Mouse (Mus musculus): ENCODE data around the gene Slc35f1. TPM values are rescaled to one million over a fixed set of nuclear protein-coding genes. Genes with fewer than 3 reads are reported as not detected.

Gene Slc35f1
- polyA plus RNA-seq, 1 experiment from 2014 or later = 10.8 TPM

DNA sequence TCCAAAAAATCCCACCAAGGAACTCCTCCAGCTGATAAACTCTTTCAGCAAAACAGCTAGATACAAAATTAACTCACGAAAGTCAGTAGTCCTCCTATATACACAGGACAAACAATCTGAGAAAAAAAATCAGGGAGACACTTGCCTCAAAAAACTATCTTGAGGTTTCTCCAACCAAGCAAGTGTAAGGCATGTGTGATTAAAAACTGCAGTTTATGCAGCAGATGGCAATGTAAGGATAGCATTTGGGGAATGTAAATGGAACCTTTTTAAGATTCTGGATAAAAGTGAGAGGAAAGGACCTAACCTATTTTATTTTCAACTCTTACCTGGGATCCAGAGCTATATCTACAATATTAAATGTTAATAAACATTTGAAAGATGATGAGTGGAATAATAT lies 129.3 kb downstream of the Slc35f1 start:
- Histone ChIP-seq H3K9me3 (ENCODE audit: control insufficient read depth, low read length) (no peaks in the 10 kb centered on the region), H3K27ac (ENCODE audit: low read depth, low read length) (no peak overlapping the region), H3K27me3 (ENCODE audit: control insufficient read depth, insufficient read depth, low read length) (no peaks in the 10 kb centered on the region), H3K9ac (ENCODE audit: low read depth, low read length) (no peak overlapping the region), H3K36me3 (ENCODE audit: control insufficient read depth, insufficient read depth, low read length) (no peaks in the 10 kb centered on the region), H3K4me1 (replicated peaks; ENCODE audit: control insufficient read depth, insufficient read depth, low read length) (no peaks in the 10 kb centered on the region), H3K4me3 (ENCODE audit: low read depth, low read length) (no peak overlapping the region), H3K4me2 (replicated peaks; ENCODE audit: low read depth, low read length) (no peak overlapping the region)
- DNase-seq (ENCODE audit: low spot score) (no peak), ATAC-seq (ENCODE audit: low FRiP score) (no peak)
- 94% methylated on average over 1 of the region's 1 CpGs for WGBS

- ATAC-seq (ENCODE audit: low FRiP score) (no peak), DNase-seq (ENCODE audit: low spot score) (no peak)
- H3K4me2 ChIP-seq (replicated peaks; ENCODE audit: low read depth, low read length) = no peak overlapping the region
- H3K4me3 ChIP-seq (ENCODE audit: low read depth, low read length) = no peak overlapping the region
- H3K27ac ChIP-seq (ENCODE audit: low read depth, low read length) = no peak overlapping the region
- no peaks in the 10 kb centered on the region for H3K27me3 ChIP-seq (ENCODE audit: control insufficient read depth, insufficient read depth, low read length)
- no peaks in the 10 kb centered on the region for H3K36me3 ChIP-seq (ENCODE audit: control insufficient read depth, insufficient read depth, low read length)
- WGBS = 78% methylated on average over 2 of the region's 2 CpGs
- H3K4me1 ChIP-seq (replicated peaks; ENCODE audit: control insufficient read depth, insufficient read depth, low read length) = no peaks in the 10 kb centered on the region
- H3K9me3 ChIP-seq (ENCODE audit: control insufficient read depth, low read length) = no peaks in the 10 kb centered on the region
- H3K9ac ChIP-seq (ENCODE audit: low read depth, low read length) = no peak overlapping the region
Observed at GRCm38 (mm10) chr10:52822909-52823308, 132.6 kb downstream of the Slc35f1 start.

- no peak overlapping the region for H3K4me3 ChIP-seq (ENCODE audit: low read depth, low read length)
- H3K27me3 ChIP-seq (ENCODE audit: control insufficient read depth, insufficient read depth, low read length) = no peaks in the 10 kb centered on the region
- no peaks in the 10 kb centered on the region for H3K4me1 ChIP-seq (replicated peaks; ENCODE audit: control insufficient read depth, insufficient read depth, low read length)
- H3K9ac ChIP-seq (ENCODE audit: low read depth, low read length) = no peak overlapping the region
- 84% methylated on average over 4 of the region's 4 CpGs for WGBS
- ATAC-seq (ENCODE audit: low FRiP score) (no peak), DNase-seq (ENCODE audit: low spot score) (no peak)
- H3K36me3 ChIP-seq (ENCODE audit: control insufficient read depth, insufficient read depth, low read length) = no peaks in the 10 kb centered on the region
- H3K4me2 ChIP-seq (replicated peaks; ENCODE audit: low read depth, low read length) = no peak overlapping the region
- H3K27ac ChIP-seq (ENCODE audit: low read depth, low read length) = no peak overlapping the region
- H3K9me3 ChIP-seq (ENCODE audit: control insufficient read depth, low read length) = no peaks in the 10 kb centered on the region
Observed at GRCm38 (mm10) chr10:52825746-52826145, 135.4 kb downstream of the Slc35f1 start.

DNA sequence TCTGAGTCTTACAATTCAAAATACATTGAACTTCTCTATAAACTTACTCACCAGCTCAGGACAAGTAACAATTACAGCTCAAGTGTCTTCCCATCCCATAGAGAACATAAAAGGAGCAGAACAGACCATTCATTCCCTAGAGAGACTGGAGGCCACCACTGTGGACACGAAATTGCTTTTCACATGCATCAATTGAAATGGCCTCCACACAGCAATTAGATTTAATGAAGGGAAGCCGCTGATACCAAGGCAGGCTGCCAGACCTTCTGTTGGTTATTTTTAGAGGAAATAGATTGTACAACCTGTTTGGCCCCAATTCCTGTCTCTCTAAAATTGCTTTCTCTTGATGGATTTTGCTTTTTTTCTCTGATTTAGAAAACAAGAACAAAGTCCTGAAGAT lies 150.5 kb downstream of the Slc35f1 start:
- no peak overlapping the region for H3K27ac ChIP-seq (ENCODE audit: low read depth, low read length)
- H3K4me3 ChIP-seq (ENCODE audit: low read depth, low read length) = no peak overlapping the region
- H3K4me1 ChIP-seq (replicated peaks; ENCODE audit: control insufficient read depth, insufficient read depth, low read length) = no peaks in the 10 kb centered on the region
- H3K4me2 ChIP-seq (replicated peaks; ENCODE audit: low read depth, low read length) = no peak overlapping the region
- WGBS = 61% methylated on average over 2 of the region's 2 CpGs
- no peak for DNase-seq (ENCODE audit: low spot score)
- H3K27me3 ChIP-seq (ENCODE audit: control insufficient read depth, insufficient read depth, low read length) = no peaks in the 10 kb centered on the region
- no peak for ATAC-seq (ENCODE audit: low FRiP score)
- H3K9ac ChIP-seq (ENCODE audit: low read depth, low read length) = no peak overlapping the region
- H3K9me3 ChIP-seq (ENCODE audit: control insufficient read depth, low read length) = no peaks in the 10 kb centered on the region
- no peaks in the 10 kb centered on the region for H3K36me3 ChIP-seq (ENCODE audit: control insufficient read depth, insufficient read depth, low read length)

- Histone ChIP-seq H3K9me3 (ENCODE audit: control insufficient read depth, low read length) (no peaks in the 10 kb centered on the region), H3K27me3 (ENCODE audit: control insufficient read depth, insufficient read depth, low read length) (no peaks in the 10 kb centered on the region), H3K4me3 (ENCODE audit: low read depth, low read length) (no peak overlapping the region), H3K9ac (ENCODE audit: low read depth, low read length) (no peak overlapping the region), H3K27ac (ENCODE audit: low read depth, low read length) (no peak overlapping the region), H3K4me2 (replicated peaks; ENCODE audit: low read depth, low read length) (no peak overlapping the region), H3K36me3 (ENCODE audit: control insufficient read depth, insufficient read depth, low read length) (no peaks in the 10 kb centered on the region), H3K4me1 (replicated peaks; ENCODE audit: control insufficient read depth, insufficient read depth, low read length) (no peaks in the 10 kb centered on the region)
- ATAC-seq (ENCODE audit: low FRiP score) (no peak), DNase-seq (ENCODE audit: low spot score) (no peak)
Observed at GRCm38 (mm10) chr10:52851994-52852393, 161.7 kb downstream of the Slc35f1 start.

GRCm38 (mm10) chr10:52860851-52861250 lies 170.5 kb downstream of the Slc35f1 start:
- DNase-seq (ENCODE audit: low spot score) = no peak
- no peak overlapping the region for H3K27ac ChIP-seq (ENCODE audit: low read depth, low read length)
- no peaks in the 10 kb centered on the region for H3K4me1 ChIP-seq (replicated peaks; ENCODE audit: control insufficient read depth, insufficient read depth, low read length)
- no peak overlapping the region for H3K9ac ChIP-seq (ENCODE audit: low read depth, low read length)
- WGBS = 56% methylated on average over 2 of the region's 2 CpGs
- no peaks in the 10 kb centered on the region for H3K9me3 ChIP-seq (ENCODE audit: control insufficient read depth, low read length)
- no peaks in the 10 kb centered on the region for H3K36me3 ChIP-seq (ENCODE audit: control insufficient read depth, insufficient read depth, low read length)
- H3K27me3 ChIP-seq (ENCODE audit: control insufficient read depth, insufficient read depth, low read length) = no peaks in the 10 kb centered on the region
- no peak for ATAC-seq (ENCODE audit: low FRiP score)
- no peak overlapping the region for H3K4me3 ChIP-seq (ENCODE audit: low read depth, low read length)
- no peak overlapping the region for H3K4me2 ChIP-seq (replicated peaks; ENCODE audit: low read depth, low read length)

GRCm38 (mm10) chr10:52864936-52865335 lies 174.6 kb downstream of the Slc35f1 start:
- H3K27me3 ChIP-seq (ENCODE audit: control insufficient read depth, insufficient read depth, low read length) = no peaks in the 10 kb centered on the region
- H3K9me3 ChIP-seq (ENCODE audit: control insufficient read depth, low read length) = no peaks in the 10 kb centered on the region
- H3K27ac ChIP-seq (ENCODE audit: low read depth, low read length) = no peak overlapping the region
- no peaks in the 10 kb centered on the region for H3K4me1 ChIP-seq (replicated peaks; ENCODE audit: control insufficient read depth, insufficient read depth, low read length)
- no peak overlapping the region for H3K4me3 ChIP-seq (ENCODE audit: low read depth, low read length)
- 88% methylated on average over 5 of the region's 5 CpGs for WGBS
- no peak for DNase-seq (ENCODE audit: low spot score)
- H3K36me3 ChIP-seq (ENCODE audit: control insufficient read depth, insufficient read depth, low read length) = no peaks in the 10 kb centered on the region
- ATAC-seq (ENCODE audit: low FRiP score) = no peak
- H3K9ac ChIP-seq (ENCODE audit: low read depth, low read length) = no peak overlapping the region
- no peak overlapping the region for H3K4me2 ChIP-seq (replicated peaks; ENCODE audit: low read depth, low read length)

GRCm38 (mm10) chr10:52871110-52871509 lies 180.8 kb downstream of the Slc35f1 start:
- Histone ChIP-seq H3K9me3 (ENCODE audit: control insufficient read depth, low read length) (no peaks in the 10 kb centered on the region), H3K9ac (ENCODE audit: low read depth, low read length) (no peak overlapping the region), H3K4me1 (replicated peaks; ENCODE audit: control insufficient read depth, insufficient read depth, low read length) (0 out of 2 replicates have a peak, but pooled peaks cover 2% of the 10 kb centered on the region), H3K36me3 (ENCODE audit: control insufficient read depth, insufficient read depth, low read length) (no peaks in the 10 kb centered on the region), H3K4me3 (ENCODE audit: low read depth, low read length) (no peak overlapping the region), H3K4me2 (replicated peaks; ENCODE audit: low read depth, low read length) (no peak overlapping the region), H3K27me3 (ENCODE audit: control insufficient read depth, insufficient read depth, low read length) (no peaks in the 10 kb centered on the region), H3K27ac (ENCODE audit: low read depth, low read length) (no peak overlapping the region)
- ATAC-seq (ENCODE audit: low FRiP score) (no peak), DNase-seq (ENCODE audit: low spot score) (no peak)

- Histone ChIP-seq H3K4me3 (ENCODE audit: low read depth, low read length) (no peak overlapping the region), H3K9me3 (ENCODE audit: control insufficient read depth, low read length) (no peaks in the 10 kb centered on the region), H3K4me1 (replicated peaks; ENCODE audit: control insufficient read depth, insufficient read depth, low read length) (0 out of 2 replicates have a peak, but pooled peaks cover 2% of the 10 kb centered on the region), H3K4me2 (replicated peaks; ENCODE audit: low read depth, low read length) (no peak overlapping the region), H3K27ac (ENCODE audit: low read depth, low read length) (no peak overlapping the region), H3K36me3 (ENCODE audit: control insufficient read depth, insufficient read depth, low read length) (no peaks in the 10 kb centered on the region), H3K9ac (ENCODE audit: low read depth, low read length) (no peak overlapping the region), H3K27me3 (ENCODE audit: control insufficient read depth, insufficient read depth, low read length) (no peaks in the 10 kb centered on the region)
- DNase-seq (ENCODE audit: low spot score) (peak; percentile 9), ATAC-seq (ENCODE audit: low FRiP score) (no peak)
- 62% methylated on average over 9 of the region's 9 CpGs for WGBS
Observed at GRCm38 (mm10) chr10:52874133-52874532, 183.8 kb downstream of the Slc35f1 start.
